Mouse (Mus musculus) ovary, adult 18-20 months (tissue): ENCODE data around the gene Wasf2.

Experiments used
- DNase-seq: peaks from one replicate; pipeline ENCODE4 v3.0.0; 2022; ENCODE audit warnings: low spot score, mixed read lengths

Gene Wasf2

DNA sequence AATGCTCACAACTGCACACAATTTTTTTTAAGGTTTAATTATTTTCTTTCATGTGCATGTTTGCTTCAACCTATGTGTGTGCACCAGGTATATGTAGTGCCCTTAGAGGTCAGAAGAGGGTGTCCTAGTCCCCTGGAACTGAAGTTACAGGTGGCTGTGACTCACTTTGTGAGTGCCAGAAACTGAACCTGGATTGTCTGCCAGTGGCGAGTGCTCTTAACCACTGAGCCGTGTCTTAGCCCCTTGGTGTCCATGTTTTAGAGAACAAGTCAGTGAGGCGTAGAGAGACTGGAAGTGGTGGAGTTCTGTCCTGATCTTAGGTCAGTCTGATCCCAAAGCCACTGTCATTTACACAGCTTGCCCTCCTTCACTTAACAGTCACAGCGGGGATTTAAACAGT is 2.4 kb upstream of the Wasf2 start:
- no peak for DNase-seq

DNA sequence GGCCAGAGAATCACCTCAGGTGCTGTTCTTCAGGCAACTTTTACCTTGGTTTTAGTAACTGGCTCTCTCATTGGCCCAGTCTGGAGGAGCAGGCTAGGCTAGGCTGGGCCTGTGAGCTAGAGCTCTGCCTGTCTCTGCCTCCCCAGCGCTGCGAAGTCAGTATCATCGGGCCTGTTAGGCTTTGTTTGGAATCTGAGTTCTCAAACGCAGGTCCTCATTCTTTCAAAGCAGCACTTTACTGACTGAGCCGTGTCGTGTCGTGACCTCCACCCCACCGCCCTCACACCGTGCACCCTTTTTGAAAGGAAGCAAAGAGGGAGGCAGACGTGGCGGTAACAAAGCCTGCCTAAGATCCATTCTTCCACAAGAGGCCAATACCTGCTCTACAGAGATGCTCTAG is 914 bp upstream of the Wasf2 start:
- DNase-seq: no peak

DNA sequence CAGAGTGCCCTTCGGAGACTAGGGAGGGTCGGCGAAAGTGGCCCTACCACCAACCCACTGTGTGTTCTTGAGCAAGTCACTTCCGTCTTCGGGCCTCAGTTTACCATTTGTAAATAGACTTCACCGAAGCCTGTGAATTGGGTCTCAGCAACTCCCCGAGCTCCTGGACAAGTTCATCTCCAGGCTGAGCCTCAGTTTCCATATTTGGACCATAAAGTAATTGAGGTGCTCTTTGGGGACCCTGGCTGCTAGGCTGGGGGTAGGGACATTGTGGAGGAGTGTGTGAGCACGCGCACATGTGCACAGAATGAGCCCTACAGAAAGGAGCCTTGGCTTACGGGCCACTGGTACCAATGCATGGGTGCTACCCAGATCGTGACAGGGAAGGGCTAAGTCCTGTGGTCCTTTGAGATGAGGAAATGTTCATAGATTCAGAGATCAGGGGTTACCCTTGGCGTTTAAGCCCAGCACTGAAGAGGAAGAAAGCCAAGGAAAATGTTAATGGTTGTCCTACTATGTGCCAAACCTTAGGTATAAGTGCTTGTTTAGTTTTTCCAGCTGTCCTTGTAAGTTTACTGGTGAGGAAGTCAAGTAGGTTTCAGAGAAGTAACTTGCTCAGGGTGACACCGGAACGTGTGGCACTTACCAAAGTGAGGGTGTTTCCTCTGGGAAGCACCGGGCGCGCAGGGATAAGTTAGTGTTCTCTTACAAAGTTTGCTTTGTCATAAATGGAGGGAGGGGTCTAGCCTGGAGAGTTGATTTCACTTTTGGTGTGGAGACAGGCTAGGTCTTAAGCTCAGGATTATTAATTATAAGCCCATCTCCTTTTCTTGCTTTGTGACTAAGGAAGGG is 811 bp downstream of the Wasf2 start:
- no peak for DNase-seq

DNA sequence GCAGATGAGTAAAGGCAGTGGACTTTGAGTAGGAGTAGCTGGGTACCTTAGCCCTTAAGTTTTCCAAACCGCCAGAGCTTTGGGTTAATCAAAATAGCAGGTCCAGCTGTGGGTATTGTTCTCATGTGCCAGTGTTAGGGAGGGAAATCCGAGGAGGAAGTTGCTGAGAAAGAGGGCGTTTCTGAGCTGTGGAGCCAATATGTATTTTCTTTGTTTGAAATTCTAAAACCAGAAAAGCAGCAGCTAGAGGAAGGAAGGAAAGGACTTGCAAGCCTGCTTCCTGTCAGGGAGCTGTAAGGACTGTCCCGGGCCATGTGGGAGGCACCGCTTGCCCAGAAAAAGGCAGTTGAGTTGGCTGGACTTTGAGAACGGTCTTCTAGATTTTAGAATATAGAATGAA is 1.7 kb downstream of the Wasf2 start:
- DNase-seq: no peak

DNA sequence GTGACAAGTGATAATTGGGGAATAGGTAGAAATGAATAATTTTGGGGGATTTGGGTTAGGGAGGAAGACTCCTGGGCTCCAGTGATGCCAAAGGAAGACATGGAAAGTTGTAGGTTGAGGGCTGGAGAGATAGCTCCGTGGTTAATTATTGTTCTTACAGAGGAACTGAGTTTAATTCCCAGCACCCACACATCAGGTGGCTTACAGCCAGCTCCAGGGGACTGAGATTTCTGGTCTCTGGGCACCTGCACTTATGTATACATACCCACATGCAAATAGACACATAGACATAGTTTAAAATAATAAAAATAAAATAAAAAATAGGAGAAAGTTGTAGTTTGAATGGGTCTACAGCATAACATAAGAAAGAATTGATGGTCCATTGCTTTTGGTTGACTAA is 6.6 kb downstream of the Wasf2 start:
- no peak for DNase-seq

DNA sequence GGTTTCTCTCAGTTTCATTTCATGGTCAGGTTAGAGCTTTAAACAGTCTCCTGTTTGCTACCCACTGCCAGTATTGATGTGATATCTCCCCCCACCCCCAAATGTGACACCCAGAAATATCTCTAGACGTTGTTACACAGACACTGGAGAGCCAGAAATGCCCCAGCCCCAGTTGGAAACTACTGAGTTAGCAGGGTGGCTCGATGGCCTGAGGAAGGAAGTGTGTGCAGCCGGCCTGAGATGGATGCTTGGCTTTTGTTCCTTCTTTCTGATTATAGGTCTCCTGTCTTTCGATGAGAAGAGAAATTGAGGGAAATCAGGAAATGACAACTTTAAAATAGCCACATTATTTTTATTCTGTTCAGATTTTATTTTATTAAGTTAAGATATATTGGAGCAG is 8.7 kb downstream of the Wasf2 start:
- DNase-seq: no peak

DNA sequence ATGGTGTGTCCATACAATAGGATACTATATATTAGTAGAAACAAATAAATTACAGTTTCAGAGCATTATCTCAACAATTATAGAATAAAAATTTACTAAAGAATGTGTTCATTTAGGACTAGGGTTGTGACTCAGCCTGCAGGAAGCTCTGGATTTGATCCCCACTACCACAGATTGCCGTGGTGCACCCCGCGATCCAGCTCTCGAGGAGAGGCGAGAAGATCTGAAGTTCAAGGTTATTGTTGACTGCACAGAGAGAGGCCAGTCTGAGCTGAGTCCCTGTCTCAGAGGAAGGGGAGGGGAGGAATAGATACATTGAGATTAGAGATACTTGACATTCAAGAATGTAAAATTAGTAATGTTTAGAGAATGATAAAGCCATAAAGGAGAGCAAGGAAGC is 24.7 kb downstream of the Wasf2 start:
- DNase-seq: no peak

DNA sequence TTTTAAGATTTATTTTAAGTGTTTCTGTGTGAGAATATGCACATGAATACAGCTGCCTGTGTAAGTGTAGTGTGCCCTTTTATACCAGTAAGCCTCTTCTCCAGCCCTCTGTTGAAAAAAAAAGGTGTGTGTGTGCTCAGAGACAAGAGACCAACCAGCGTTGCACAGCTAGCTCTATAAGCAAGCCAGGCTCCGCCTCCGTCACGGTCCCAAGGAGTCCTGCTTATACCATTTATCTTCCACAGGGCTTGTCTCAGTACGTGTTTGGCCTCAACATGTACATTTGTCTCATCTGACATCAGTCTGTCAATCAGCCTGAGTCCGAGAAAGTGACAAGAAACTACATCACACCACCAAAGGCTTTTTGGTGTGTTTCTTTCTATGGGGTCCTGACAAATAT is 25.4 kb downstream of the Wasf2 start:
- DNase-seq: no peak

DNA sequence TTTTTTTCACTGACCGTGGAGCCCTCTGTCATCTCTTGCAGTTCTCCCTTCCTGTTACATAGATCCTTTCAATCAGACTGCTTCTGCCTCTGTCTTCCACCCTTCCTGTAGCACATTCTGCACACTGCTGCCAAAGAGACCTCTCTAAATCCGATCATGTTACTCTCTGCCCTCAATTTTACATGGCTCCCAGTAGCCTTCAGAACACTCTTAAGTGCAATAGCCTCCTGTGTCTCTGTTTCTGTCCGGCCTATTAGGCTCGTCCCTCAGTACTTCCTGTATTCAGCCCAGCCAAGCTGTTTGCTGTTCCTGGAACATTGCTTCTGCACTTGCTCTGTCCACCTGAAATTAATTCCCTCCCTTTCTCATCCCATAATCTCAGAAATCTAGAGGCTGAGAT is 26.1 kb downstream of the Wasf2 start:
- no peak for DNase-seq

DNA sequence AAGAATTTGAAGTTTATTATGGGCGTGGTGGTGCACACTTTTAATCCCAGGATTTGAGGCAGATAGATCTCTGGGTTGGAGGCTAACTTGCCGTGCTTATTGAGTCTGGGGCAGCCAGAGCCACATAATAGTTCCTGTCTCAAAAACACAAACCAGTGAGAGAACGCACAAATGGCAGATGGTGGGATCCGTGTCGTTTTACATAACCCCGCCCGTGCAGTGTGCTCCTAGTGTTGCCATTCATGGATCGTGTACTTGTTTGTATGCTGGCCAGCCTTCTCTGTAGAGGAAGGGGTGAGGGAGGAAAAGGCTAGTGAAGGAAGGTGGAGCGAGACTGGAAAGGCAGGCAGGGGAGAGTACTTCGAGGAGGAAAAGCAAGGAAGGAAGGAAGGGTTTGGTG is 26.5 kb downstream of the Wasf2 start:
- no peak for DNase-seq

DNA sequence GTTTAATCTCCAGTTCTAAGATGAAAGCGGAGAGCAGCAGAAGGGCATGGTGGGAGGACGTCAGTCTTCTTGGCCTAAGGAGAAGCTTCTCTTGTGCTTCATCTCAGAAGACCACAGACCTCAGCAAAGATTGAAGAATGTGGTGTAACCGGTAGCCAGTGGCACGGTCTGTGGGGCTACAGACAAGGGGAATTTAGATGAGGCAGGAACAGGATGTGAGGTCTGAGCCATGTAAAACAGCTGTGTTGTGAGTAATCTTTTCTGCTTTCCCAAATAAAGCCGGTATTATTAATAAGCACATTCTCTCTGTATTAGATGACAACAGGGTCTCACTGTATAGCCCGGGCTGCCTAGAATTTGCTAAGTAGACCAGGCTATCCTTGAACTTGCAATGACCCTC is 28.8 kb downstream of the Wasf2 start:
- no peak for DNase-seq

DNA sequence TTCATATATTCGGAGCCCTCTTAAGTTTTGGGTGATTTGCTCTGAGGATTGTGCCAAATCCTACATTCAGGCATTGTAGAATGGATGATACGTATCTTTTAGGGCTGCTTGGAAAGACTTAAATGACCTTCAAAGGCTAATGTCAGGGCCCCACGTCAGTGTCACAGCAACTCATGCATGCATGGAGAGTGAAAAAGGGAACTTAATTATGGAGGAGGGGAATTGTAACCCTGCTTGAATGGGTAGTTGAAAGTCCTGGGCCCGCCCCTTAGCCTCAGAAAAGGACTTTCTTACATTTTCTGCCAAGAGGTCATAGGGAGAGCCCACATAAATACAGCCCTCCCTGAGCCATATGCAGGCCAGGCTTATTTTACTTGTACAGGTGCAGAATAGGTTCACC is 29.3 kb downstream of the Wasf2 start:
- DNase-seq: no peak

DNA sequence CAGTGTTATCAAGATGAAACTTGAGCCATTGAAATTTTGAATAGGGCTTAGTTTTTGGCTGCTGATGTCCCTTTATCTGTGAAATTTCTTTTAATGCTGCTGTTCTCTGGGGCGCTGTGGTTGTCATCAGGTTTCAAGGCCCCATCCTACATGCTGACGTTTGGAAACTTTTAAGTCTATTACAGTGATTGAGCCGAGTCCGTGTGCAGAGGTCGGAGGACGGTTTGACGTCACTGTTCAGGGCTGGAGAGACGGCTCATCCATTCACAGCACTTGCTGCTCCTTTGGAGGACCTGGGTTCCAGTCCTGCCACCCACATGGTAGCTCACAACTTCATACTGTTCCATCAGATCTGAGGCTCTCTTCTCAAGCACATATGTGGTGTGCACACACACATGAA is 29.9 kb downstream of the Wasf2 start:
- DNase-seq: no peak

DNA sequence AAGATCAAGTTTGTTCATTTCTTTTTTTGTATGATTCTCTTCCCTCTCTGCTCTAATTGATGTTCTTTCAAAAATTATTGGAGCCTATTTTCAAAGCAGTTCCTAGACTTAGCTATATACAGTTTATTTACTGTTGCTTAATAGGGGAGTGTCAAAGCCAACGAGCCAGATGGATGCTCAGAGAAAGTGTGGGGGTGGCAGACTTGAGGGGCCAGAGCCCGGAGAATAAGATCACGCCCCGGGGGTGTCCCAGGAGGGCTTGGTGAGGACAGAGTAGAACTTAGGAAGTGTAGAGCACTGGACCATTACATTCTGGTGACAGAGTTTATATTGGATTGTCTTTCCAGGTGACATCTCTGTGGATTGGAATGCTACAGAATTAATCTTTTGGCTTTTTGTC is 30.5 kb downstream of the Wasf2 start:
- no peak for DNase-seq

DNA sequence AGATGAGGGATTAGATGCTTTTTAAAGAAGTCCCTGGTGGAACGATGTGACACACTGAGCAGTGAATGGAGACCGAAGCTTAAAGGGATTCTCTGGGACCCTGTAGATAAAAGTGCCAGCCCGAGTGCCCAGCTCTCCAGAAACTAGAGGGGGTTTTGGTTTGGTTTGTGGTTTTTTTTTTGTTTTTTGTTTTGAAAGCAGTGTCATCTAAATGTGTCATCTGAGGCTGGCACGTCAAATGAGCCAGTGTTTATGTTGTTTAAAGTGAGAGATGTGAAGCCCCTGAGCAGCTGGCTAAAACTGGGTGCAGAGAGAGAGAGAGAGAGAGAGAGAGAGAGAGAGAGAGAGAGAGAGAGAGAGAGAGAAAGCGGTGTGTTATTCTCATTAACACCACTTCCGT is 31.9 kb downstream of the Wasf2 start:
- no peak for DNase-seq

DNA sequence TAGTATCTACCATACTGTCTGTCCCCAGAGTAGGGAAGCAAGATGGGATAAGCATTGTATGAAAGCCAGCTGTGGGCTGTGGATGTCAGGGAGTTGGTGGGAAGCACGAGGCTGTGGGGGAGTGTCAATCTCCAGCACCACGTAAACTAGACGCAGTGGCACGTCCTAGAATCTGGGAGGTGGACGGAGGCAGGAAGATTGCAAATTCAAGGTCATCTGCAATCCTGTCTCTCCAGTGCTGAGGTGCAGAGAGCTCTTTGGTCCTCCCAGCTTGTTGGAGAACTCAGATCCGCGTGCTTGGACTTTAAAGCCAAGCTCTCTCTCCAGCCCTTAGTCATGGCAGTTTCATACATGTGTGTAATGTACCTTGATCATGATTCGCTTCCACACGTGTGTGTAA is 36.5 kb downstream of the Wasf2 start:
- DNase-seq: no peak

DNA sequence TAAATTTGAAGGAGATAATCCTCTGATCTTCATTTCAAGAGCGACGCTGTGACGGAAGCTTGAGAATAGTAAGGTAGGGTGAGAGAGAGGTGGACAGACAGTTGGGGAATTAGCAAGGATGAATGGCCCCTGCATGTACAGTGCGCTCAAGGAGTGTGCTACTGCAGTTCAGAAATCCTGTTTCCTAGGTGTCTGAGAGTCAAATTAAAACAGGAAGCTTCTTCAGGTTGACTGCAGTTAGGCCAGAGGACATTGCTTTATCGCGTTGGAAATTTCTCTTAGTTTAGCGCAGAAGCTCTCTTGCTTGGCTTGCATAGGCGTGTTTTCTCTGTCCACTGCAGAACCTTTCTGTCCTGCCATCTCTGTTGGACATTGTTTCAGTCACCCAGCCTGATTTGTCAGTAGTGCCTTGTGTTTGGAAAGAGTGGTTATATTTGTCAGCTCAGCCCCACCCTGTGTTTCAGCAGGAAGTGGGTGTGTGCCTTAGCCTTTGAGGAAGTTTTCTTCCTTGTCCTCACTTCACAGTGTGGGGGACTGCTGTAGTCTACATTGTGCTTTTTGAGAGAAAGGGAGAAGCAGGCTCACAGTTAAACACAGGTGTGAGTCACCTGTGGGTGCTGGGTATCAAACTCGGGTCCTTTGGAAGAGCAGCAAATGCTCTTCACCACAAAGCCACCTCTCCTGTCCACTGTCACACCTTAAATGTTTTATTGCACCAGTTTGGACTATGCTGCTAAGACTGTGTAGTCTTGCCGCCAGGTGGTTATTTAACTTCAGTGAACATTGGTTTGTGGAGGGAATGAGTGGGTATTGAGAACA is 39.1 kb downstream of the Wasf2 start:
- no peak for DNase-seq

DNA sequence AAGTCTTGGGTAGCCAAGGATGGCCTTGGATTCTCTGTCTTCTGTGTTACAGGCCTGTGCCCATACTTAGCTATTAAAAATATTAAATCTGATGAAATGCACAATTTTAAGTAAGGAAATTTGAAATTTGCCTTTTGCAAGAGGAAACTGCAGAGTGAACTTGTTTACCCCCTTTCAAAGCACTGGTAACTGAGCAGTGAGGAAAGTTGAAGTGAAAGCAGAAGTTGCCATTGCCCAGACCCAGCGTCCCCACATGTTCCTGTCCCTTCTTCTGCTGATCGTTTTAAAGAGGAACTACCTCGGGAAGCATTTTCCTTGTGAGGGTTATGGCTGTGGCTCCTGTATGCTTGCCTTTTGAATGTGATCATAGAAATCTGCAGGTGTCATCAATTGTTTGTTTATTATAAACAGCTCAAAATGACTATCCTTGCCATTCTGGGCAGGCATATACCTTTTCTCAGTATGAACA is 39.8 kb downstream of the Wasf2 start:
- no peak for DNase-seq

DNA sequence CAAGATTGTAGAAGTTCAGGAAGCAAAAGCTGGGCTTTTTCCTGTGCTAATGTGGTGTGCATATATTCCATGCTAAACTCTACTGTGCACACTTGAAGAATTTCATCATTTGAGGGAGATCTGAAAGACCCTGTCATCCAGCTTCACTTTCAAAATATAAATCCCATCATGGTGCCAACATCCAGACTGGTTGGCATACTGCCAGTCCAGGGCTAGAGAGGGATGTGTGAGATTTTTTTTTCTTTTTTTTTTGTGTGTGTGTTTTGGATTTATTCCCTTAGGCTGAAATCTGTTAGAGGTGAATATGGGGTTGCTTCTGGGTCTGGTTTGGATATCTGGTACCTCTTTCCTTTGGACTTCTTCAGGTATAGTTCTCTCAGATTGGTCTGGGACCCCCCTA is 40.3 kb downstream of the Wasf2 start:
- no peak for DNase-seq

DNA sequence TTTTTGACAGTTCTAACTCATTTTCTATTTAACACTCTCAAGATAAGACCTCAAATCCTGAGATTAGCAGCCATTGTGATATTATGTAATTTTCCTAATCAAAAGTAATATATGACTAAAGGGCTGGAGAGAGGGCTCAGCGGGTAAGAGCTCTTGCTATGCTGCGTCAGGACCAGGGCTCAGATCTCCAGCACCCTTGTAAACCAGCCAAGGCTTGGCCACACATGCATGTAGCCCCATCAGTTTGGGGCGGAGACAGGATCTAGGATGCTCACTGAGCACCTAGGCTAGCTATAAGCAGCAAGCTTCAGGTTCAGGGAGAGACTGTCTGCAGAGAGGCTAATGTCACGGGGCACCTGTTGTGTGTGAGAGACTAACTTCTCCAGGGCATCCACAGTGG is 42.1 kb downstream of the Wasf2 start:
- no peak for DNase-seq

DNA sequence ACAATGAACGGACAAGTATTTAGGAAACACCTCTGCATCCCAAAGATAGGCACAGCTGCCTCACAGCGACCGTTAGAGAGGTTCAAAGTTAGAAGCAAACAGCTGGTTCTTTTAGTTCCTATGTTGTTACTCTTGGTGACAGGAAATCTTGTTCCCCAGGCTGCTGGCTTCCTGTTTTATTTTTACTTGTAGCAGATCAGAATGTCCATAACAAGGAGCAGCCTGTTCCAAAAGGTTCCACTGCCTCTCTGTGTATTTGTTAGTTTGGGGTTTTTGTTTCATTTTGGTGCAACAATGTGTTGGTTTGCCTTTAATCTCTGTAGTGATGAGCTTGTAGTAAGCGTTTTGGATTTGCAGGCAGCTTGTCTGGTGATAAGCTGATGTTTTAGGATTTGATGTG is 44.1 kb downstream of the Wasf2 start:
- DNase-seq: no peak

DNA sequence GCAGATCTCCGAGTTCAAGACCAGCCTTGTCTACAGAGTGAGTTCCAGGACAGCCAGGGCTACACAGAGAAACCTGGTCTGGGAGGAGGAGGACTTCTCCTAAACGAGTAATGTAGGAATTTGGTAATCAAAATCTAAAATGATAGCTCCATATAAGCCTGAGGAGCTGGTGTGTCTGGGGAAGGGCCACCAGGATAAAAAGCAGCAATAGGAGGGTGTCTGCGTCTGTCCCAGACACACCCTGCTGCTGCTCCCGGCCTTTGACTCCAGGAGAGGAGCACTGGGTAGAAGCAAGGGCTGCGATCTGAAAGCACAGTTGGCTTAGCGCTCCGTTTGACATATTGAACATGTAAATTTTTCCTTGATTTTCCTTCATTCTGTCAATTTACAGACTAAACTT is 45.0 kb downstream of the Wasf2 start:
- no peak for DNase-seq

DNA sequence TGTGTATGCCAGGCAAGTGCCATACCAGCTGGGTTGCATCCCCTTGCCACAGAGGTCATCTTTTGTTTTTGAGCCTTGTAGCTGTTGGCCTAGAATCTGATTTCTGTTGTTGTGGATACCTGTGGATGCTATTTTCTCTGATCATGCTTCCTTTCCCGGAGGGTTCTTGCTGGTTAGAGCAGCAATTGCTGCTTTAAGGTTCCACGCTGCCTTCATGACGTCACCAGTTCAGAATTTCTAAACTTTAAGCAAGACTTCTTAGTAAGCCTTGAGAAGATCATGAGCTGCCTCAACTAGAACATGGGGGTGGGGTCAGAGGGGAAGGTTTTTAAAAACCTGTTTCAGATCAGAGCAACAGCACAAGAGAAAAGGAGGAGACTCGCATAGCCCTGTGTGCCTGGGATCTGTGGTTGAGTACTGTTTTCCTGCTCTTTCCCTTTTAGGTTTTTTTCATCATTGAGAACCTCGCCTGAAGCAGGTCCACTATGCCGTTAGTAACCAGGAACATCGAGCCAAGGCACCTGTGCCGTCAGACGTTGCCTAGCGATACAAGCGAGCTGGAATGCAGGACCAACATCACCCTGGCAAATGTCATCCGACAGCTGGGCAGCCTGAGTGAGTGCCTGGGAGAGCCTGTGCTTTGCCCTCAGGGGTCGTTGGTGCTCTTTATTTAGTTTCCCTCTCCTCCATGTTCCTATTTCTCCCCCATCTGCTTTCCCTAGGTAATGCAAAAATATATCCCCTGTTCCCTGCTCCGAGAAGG is 45.9 kb downstream of the Wasf2 start:
- DNase-seq: no peak
